Mouse (Mus musculus): ENCODE data around the gene Cd2bp2. TPM values are rescaled to one million over a fixed set of nuclear protein-coding genes. Genes with fewer than 3 reads are reported as not detected.

Cd2bp2 gene
- total and polyA plus RNA-seq, 3 experiments = 18.2 to 35.2 (median 33.4) TPM

GRCm38 (mm10) chr7:127165607-127166493 is 30.0 kb downstream of the Cd2bp2 start:
- Histone ChIP-seq H3K4me3 (no peak overlapping the region), H3K27me3 (ENCODE audit: control insufficient read depth, insufficient read depth, low read length) (no peaks in the 10 kb centered on the region), H3K4me1 (ENCODE audit: control insufficient read depth, insufficient read depth, low read length) (no peaks in the 10 kb centered on the region), H3K79me2 (replicated peaks; ENCODE audit: control insufficient read depth, insufficient read depth, low read length) (no peaks in the 10 kb centered on the region), H3K27ac (no peak overlapping the region), H3K9ac (ENCODE audit: low read depth, low read length) (no peak overlapping the region), H3K36me3 (ENCODE audit: control insufficient read depth, insufficient read depth, low read length) (no peaks in the 10 kb centered on the region)
- intact Hi-C loops (cut with DNase I) = no loop called here
- WGBS = 80% methylated on average over 12 of the region's 12 CpGs
- TF ChIP-seq EP300 (IDR thresholded peaks at IDR 0.05; ENCODE audit: insufficient read depth, low read depth, low read length) (no peak), POLR2A (IDR thresholded peaks at IDR 0.05; ENCODE audit: insufficient read depth, low read depth, low read length) (no peak), CTCF (IDR thresholded peaks at IDR 0.05) (no peak)
- no peak for DNase-seq

- Histone ChIP-seq H3K4me1 (ENCODE audit: control insufficient read depth, insufficient read depth, low read length) (no peaks in the 10 kb centered on the region), H3K27me3 (ENCODE audit: control insufficient read depth, insufficient read depth, low read length) (no peaks in the 10 kb centered on the region), H3K4me3 (no peak overlapping the region), H3K36me3 (ENCODE audit: control insufficient read depth, insufficient read depth, low read length) (no peaks in the 10 kb centered on the region), H3K79me2 (replicated peaks; ENCODE audit: control insufficient read depth, insufficient read depth, low read length) (no peaks in the 10 kb centered on the region), H3K9ac (ENCODE audit: low read depth, low read length) (no peak overlapping the region), H3K27ac (no peak overlapping the region)
- no peak for DNase-seq
- TF ChIP-seq POLR2A (IDR thresholded peaks at IDR 0.05; ENCODE audit: insufficient read depth, low read depth, low read length) (no peak), CTCF (IDR thresholded peaks at IDR 0.05) (no peak), EP300 (IDR thresholded peaks at IDR 0.05; ENCODE audit: insufficient read depth, low read depth, low read length) (no peak)
- intact Hi-C loops (cut with DNase I) = no loop called here
- 87% methylated on average over 4 of the region's 4 CpGs for WGBS
Measured at GRCm38 (mm10) chr7:127164002-127164401, 31.8 kb downstream of the Cd2bp2 start.

- no peak overlapping the region for H3K4me3 ChIP-seq
- TF ChIP-seq EP300 (IDR thresholded peaks at IDR 0.05; ENCODE audit: insufficient read depth, low read depth, low read length) (no peak), POLR2A (IDR thresholded peaks at IDR 0.05; ENCODE audit: insufficient read depth, low read depth, low read length) (no peak), CTCF (IDR thresholded peaks at IDR 0.05) (no peak)
- no peak overlapping the region for H3K9ac ChIP-seq (ENCODE audit: low read depth, low read length)
- H3K4me1 ChIP-seq (ENCODE audit: control insufficient read depth, insufficient read depth, low read length) = no peaks in the 10 kb centered on the region
- no peaks in the 10 kb centered on the region for H3K36me3 ChIP-seq (ENCODE audit: control insufficient read depth, insufficient read depth, low read length)
- no peaks in the 10 kb centered on the region for H3K27me3 ChIP-seq (ENCODE audit: control insufficient read depth, insufficient read depth, low read length)
- DNase-seq = no peak
- H3K27ac ChIP-seq = no peak overlapping the region
- 75% methylated on average over 5 of the region's 5 CpGs for WGBS
- no peaks in the 10 kb centered on the region for H3K79me2 ChIP-seq (replicated peaks; ENCODE audit: control insufficient read depth, insufficient read depth, low read length)
- intact Hi-C loops (cut with DNase I) = no loop called here
Measured at GRCm38 (mm10) chr7:127162546-127162945, 33.3 kb downstream of the Cd2bp2 start.

- TF ChIP-seq POLR2A (IDR thresholded peaks at IDR 0.05; ENCODE audit: insufficient read depth, low read depth, low read length) (no peak), CTCF (IDR thresholded peaks at IDR 0.05) (no peak), EP300 (IDR thresholded peaks at IDR 0.05; ENCODE audit: insufficient read depth, low read depth, low read length) (no peak)
- H3K4me3 ChIP-seq = no peak overlapping the region
- WGBS = 78% methylated on average over 4 of the region's 4 CpGs
Measured at GRCm38 (mm10) chr7:127157548-127157947, 38.3 kb downstream of the Cd2bp2 start.

GRCm38 (mm10) chr7:127153477-127153876 is 42.4 kb downstream of the Cd2bp2 start:
- no peak overlapping the region for H3K9ac ChIP-seq (ENCODE audit: low read depth, low read length)
- H3K27me3 ChIP-seq (ENCODE audit: control insufficient read depth, insufficient read depth, low read length) = no peaks in the 10 kb centered on the region
- WGBS = 7% methylated on average over 3 of the region's 3 CpGs
- intact Hi-C loops (cut with DNase I) = no loop called here
- no peak for DNase-seq
- H3K4me1 ChIP-seq (ENCODE audit: control insufficient read depth, insufficient read depth, low read length) = peaks cover 2% of the 10 kb centered on the region
- TF ChIP-seq EP300 (IDR thresholded peaks at IDR 0.05; ENCODE audit: insufficient read depth, low read depth, low read length) = no peak
- no peak for TF ChIP-seq POLR2A (IDR thresholded peaks at IDR 0.05; ENCODE audit: insufficient read depth, low read depth, low read length)
- no peak for TF ChIP-seq CTCF (IDR thresholded peaks at IDR 0.05)
- H3K79me2 ChIP-seq (replicated peaks; ENCODE audit: control insufficient read depth, insufficient read depth, low read length) = no peaks in the 10 kb centered on the region
- H3K27ac ChIP-seq = no peak overlapping the region
- no peak overlapping the region for H3K4me3 ChIP-seq
- H3K36me3 ChIP-seq (ENCODE audit: control insufficient read depth, insufficient read depth, low read length) = no peaks in the 10 kb centered on the region

More at GRCm38 (mm10) chr7:127157548-127157947, 38.3 kb downstream of the Cd2bp2 start:
- no peaks in the 10 kb centered on the region for H3K36me3 ChIP-seq (ENCODE audit: control insufficient read depth, insufficient read depth, low read length)
- no peak overlapping the region for H3K27ac ChIP-seq
- no peaks in the 10 kb centered on the region for H3K27me3 ChIP-seq (ENCODE audit: control insufficient read depth, insufficient read depth, low read length)
- no peak for DNase-seq
- H3K4me1 ChIP-seq (ENCODE audit: control insufficient read depth, insufficient read depth, low read length) = peaks cover 2% of the 10 kb centered on the region
- H3K79me2 ChIP-seq (replicated peaks; ENCODE audit: control insufficient read depth, insufficient read depth, low read length) = no peaks in the 10 kb centered on the region
- intact Hi-C loops (cut with DNase I) = no loop called here
- no peak overlapping the region for H3K9ac ChIP-seq (ENCODE audit: low read depth, low read length)

- Histone ChIP-seq H3K9ac (ENCODE audit: low read depth, low read length) (no peak overlapping the region), H3K27me3 (ENCODE audit: control insufficient read depth, insufficient read depth, low read length) (no peaks in the 10 kb centered on the region), H3K4me1 (ENCODE audit: control insufficient read depth, insufficient read depth, low read length) (peaks cover 2% of the 10 kb centered on the region), H3K27ac (no peak overlapping the region), H3K79me2 (replicated peaks; ENCODE audit: control insufficient read depth, insufficient read depth, low read length) (no peaks in the 10 kb centered on the region), H3K4me3 (no peak overlapping the region), H3K36me3 (ENCODE audit: control insufficient read depth, insufficient read depth, low read length) (no peaks in the 10 kb centered on the region)
- intact Hi-C loops (cut with DNase I) = no loop called here
- 93% methylated on average over 6 of the region's 6 CpGs for WGBS
- no peak for TF ChIP-seq EP300 (IDR thresholded peaks at IDR 0.05; ENCODE audit: insufficient read depth, low read depth, low read length)
- no peak for TF ChIP-seq CTCF (IDR thresholded peaks at IDR 0.05)
- no peak for TF ChIP-seq POLR2A (IDR thresholded peaks at IDR 0.05; ENCODE audit: insufficient read depth, low read depth, low read length)
- no peak for DNase-seq
Measured at GRCm38 (mm10) chr7:127152464-127152863, 43.4 kb downstream of the Cd2bp2 start.

Measured in heart, adult 2 months (tissue).